Comparison of ENCODE assay signal across 10 mouse cellular contexts in the genomic region with DNA sequence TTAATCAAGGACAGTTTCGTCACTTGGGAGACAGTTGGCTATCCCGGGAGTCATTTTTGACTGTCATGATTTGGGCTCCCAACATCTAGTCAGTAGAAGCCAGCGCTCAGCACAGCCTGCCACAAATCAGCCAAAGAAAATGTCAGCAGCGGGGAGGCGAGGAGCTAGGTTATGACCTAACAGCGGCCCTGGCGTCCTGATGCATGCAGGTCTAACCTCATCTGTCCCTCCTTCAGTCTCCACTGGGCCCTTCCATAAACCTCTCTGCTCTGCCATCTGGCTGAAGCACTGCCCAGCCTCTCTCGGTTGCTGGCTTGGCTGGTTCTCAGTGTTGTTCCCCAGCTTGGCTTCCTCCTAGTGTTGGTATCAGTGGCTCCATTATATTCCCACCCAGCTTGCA. TPM values are rescaled to one million over a fixed set of nuclear protein-coding genes. Genes with fewer than 3 reads are reported as not detected.
DNase-seq lines count a peak whose midpoint lies in the region; ATAC-seq and TF ChIP-seq lines count a peak whose summit lies in the region.
"Had no signal": no experiment of that assay in that cellular context is flagged by ENCODE, and none has a peak within 500 bp of the region (broad histone marks: within the 10 kb centered on the region; RNA-seq: fewer than 3 reads in every experiment).

No protein-coding gene starts in this region.

- no peak for TF ChIP-seq CTCF in hindbrain, postnatal 0 days (IDR thresholded peaks at IDR 0.05; ENCODE audit: low read depth)

- peak; percentile 89 to 91 for DNase-seq in adrenal gland, adult (ENCODE audit: inconsistent age in 2 of 2, low spot score in 1 of 2)
- no peak for DNase-seq in adrenal gland, postnatal 10 days
- DNase-seq in layer of hippocampus, adult 11-12 months (ENCODE audit: low spot score): peak; percentile 63
- no peak for DNase-seq in layer of hippocampus, adult 9-10 months (ENCODE audit: low spot score)
- DNase-seq in NIH3T3 (ENCODE audit: low read depth): peak; percentile 17
- peak; percentile 43 for DNase-seq in hindbrain, postnatal 0 days (ENCODE audit: low spot score)
- no peak for DNase-seq in retina, postnatal 1 day

- no peaks in the 10 kb centered on the region for H3K36me3 ChIP-seq in hindbrain, postnatal 0 days (ENCODE audit: insufficient read depth, low read length)

- H3K4me3 ChIP-seq in hindbrain, postnatal 0 days (ENCODE audit: low read length): no peak overlapping the region

- H3K4me1 ChIP-seq in hindbrain, postnatal 0 days (ENCODE audit: insufficient read depth, low read length): no peaks in the 10 kb centered on the region; the same call in 1 of the 2 replicates

- H3K9ac ChIP-seq in hindbrain, postnatal 0 days (replicated peaks; ENCODE audit: low read length): no peak overlapping the region

- peak overlapping the region; percentile 70 for H3K27ac ChIP-seq in hindbrain, postnatal 0 days

- WGBS in hindbrain, postnatal 0 days: 66% methylated on average over 8 of the region's 8 CpGs

- H3K4me2 ChIP-seq in hindbrain, postnatal 0 days (ENCODE audit: low read depth, low read length): no peak overlapping the region

- H3K27me3 ChIP-seq in hindbrain, postnatal 0 days (ENCODE audit: insufficient read depth, low read length): no peaks in the 10 kb centered on the region

- peak; percentile 75 for ATAC-seq in hindbrain, postnatal 0 days
- no peak for ATAC-seq in monocyte, adult 5-6 weeks (replicated peaks; ENCODE audit: insufficient number of reproducible peaks, low FRiP score, low TSS enrichment, poor library complexity, severe bottlenecking)

- H3K9me3 ChIP-seq in hindbrain, postnatal 0 days (ENCODE audit: low read length): no peaks in the 10 kb centered on the region

RNA-seq across cellular contexts. Expression of gene Fdxr, which starts 5.4 kb away (rescaled TPM):
- 100 to 1,000 TPM; 368 to 383 TPM for total RNA-seq in adrenal gland, postnatal 10 days (2021)
- total RNA-seq in hindbrain, postnatal 0 days (2014; rRNA removed): 20.0 and 22.6 TPM in 2 replicates
- polyA plus RNA-seq in hindbrain, postnatal 0 days (2015; fragmentation: Nextera tagmentation; extraction: Ambion mirVana): 15.0 and 16.4 TPM in 2 replicates
- 8.4 to 14.8 TPM (median 11.7 TPM) in 3 replicates for total RNA-seq in monocyte, adult 5-6 weeks (2017)

RNA-seq across cellular contexts. Expression of gene Fads6, which starts 15.2 kb away (rescaled TPM):
- total RNA-seq in adrenal gland, postnatal 10 days (2021): 10 to 100 TPM; 12.7 to 16.1 TPM
- total RNA-seq in hindbrain, postnatal 0 days (2014; rRNA removed): 8.3 and 10.8 TPM in 2 replicates
- polyA plus RNA-seq in hindbrain, postnatal 0 days (2015; fragmentation: Nextera tagmentation; extraction: Ambion mirVana): 1.8 and 1.9 TPM in 2 replicates
- total RNA-seq in monocyte, adult 5-6 weeks (2017): 0.11 to 0.78 TPM (median 0.38 TPM) in 3 replicates

RNA-seq across cellular contexts. Expression of gene Grin2c, which starts 15.3 kb away (rescaled TPM):
- total RNA-seq in adrenal gland, postnatal 10 days (2021): under 1 TPM; 0.61 to 0.75 TPM
- total RNA-seq in hindbrain, postnatal 0 days (2014; rRNA removed): 6.9 and 7.1 TPM in 2 replicates
- 1.0 and 1.1 TPM in 2 replicates for polyA plus RNA-seq in hindbrain, postnatal 0 days (2015; fragmentation: Nextera tagmentation; extraction: Ambion mirVana)
- total RNA-seq in monocyte, adult 5-6 weeks (2017): not detected in 3 replicates
- total RNA-seq: MEL had no signal
- polyA plus RNA-seq: intestine, embryonic 14.5 days had no signal

RNA-seq across cellular contexts. Expression of gene Otop2, which starts 24.7 kb away (rescaled TPM):
- total RNA-seq in adrenal gland, postnatal 10 days (2021): not detected
- total RNA-seq in hindbrain, postnatal 0 days (2014; rRNA removed): 0.36 and 0.99 TPM in 2 replicates
- 0.20 and 0.34 TPM in 2 replicates for polyA plus RNA-seq in hindbrain, postnatal 0 days (2015; fragmentation: Nextera tagmentation; extraction: Ambion mirVana)
- total RNA-seq in monocyte, adult 5-6 weeks (2017): not detected in 3 replicates
- total RNA-seq: MEL had no signal
- polyA plus RNA-seq: intestine, embryonic 14.5 days had no signal

RNA-seq across cellular contexts. Expression of gene Ush1g, which starts 39.5 kb away (rescaled TPM):
- total RNA-seq in adrenal gland, postnatal 10 days (2021): under 1 TPM; 0.39 to 1.00 TPM
- total RNA-seq in hindbrain, postnatal 0 days (2014; rRNA removed): 0.37 and 0.47 TPM in 2 replicates
- polyA plus RNA-seq in hindbrain, postnatal 0 days (2015; fragmentation: Nextera tagmentation; extraction: Ambion mirVana): 0.10 and 0.13 TPM in 2 replicates
- total RNA-seq in monocyte, adult 5-6 weeks (2017): not detected in 3 replicates
- total RNA-seq: MEL had no signal

Comparison
In these comparisons a context has a peak if more than half of its experiments do, and no peak if none do; other contexts are left out.
1. DNase-seq: peak in adrenal gland, adult (2 of 2), layer of hippocampus, adult 11-12 months (single experiment), NIH3T3 (single experiment) and hindbrain, postnatal 0 days (single experiment); none in adrenal gland, postnatal 10 days (single experiment), layer of hippocampus, adult 9-10 months (single experiment) and retina, postnatal 1 day (single experiment).
2. RNA of gene Fdxr, which starts 5.4 kb away (total RNA-seq): 368 to 383 TPM in adrenal gland, postnatal 10 days; 20.0 to 22.6 TPM in hindbrain, postnatal 0 days and 8.4 to 14.8 TPM in monocyte, adult 5-6 weeks; every median in the first group is over 10 times any median in the second.